Mouse (Mus musculus): ENCODE results near the gene Clcn6.

- TF ChIP-seq CTCF (IDR thresholded peaks at IDR 0.05; ENCODE audit: extremely low read depth, insufficient read depth, low read length): no peak
- TF ChIP-seq POLR2A (IDR thresholded peaks at IDR 0.05; ENCODE audit: extremely low read depth, insufficient read depth, low read length): no peak
These were observed 18.2 kb upstream of the Clcn6 start for GRCm38 (mm10) chr4:148056801-148057200.

Data from cortical plate, adult 2 months (tissue).